Mouse (Mus musculus): ENCODE results near the gene Zfhx3. TPM values are rescaled to one million over a fixed set of nuclear protein-coding genes. Genes with fewer than 3 reads are reported as not detected.
A peak's percentile ranks its signal among the peaks of the same experiment; 100 is the strongest.

The Zfhx3 gene
- polyA plus RNA-seq, 1 experiment = 14.0 TPM

DNA sequence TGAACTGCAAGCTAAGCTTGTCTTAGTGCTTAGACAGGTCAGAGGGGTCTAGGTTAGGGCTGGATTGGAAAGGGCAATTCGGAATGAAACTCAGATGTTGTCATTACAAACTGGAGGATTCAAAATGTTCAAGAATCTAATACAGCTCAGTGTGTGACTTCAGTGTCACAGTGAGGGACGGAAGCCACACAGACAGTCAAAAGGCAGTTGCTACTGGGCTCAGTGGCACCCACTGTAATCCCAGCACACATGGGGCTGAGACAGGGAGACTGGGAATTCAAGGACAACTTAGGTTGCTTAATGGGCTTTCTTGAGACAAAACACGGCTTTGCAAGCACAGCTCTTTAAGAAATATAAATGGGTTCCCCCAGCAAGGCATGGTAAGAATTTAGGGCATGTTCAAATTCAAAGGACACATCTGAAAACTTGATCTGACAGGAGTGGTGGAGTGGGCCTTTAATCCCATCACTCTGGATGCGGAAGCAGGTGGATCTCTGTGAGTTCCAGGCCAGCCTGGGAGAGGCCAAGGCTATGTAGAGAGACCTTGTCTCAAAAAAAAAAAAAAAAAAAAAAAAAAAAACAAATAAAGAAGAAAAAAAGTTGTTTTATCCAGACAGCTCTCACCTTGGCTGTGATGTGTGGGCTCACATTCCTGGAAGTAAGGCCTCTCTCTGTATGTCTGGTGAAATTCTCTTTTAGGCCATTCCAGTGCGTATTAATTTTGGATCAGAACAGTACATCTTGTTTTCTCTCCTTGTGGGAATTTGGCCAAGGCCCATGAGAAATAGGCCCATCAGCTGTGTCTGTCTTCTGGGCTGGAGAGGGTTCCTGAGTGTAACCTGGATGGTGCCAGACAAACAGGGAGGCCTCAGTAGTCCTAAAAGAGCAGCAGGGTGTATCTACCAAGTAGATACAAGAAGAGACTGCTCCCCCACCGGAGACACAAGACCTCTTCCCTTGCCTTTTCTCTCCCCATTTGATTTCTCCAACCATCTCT is 750.5 kb downstream of the Zfhx3 start:
- Histone ChIP-seq H3K27ac (ENCODE audit: insufficient read depth, low read length) (no peak overlapping the region), H3K4me1 (ENCODE audit: control insufficient read depth, insufficient read depth, low read length) (peaks cover 2% of the 10 kb centered on the region)
- TF ChIP-seq EP300 (IDR thresholded peaks at IDR 0.05; ENCODE audit: insufficient read depth, low read depth, low read length) (no peak), CTCF (IDR thresholded peaks at IDR 0.05; ENCODE audit: low read depth, low read length) (no peak), POLR2A (IDR thresholded peaks at IDR 0.05; ENCODE audit: insufficient read depth, low read length) (no peak)

DNA sequence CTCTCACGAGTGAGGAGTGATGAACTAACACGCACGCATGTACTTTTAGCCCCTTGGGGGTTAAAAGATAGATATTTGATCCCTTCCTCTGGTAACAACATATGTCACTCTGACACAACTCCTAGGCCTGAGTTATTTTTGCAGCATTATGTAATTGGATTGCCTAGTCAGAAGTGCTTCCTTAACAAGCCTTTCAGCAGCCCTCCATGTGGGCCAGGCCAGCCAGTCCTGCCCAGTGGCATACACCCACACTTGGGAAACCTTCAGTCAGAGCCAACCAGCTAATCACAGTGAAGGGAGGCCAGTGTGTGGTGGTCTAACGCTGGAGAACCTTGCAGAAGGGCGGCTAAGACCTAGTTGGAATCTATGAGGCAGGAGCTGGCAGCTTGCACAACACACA is 751.4 kb downstream of the Zfhx3 start:
- H3K4me3 ChIP-seq (ENCODE audit: low read depth, low read length) = no peak overlapping the region
- no peaks in the 10 kb centered on the region for H3K9me3 ChIP-seq (replicated peaks; ENCODE audit: control insufficient read depth, insufficient read depth, low read length, poor library complexity, severe bottlenecking)
- no peak overlapping the region for H3K27ac ChIP-seq (ENCODE audit: insufficient read depth, low read length)
- H3K36me3 ChIP-seq (ENCODE audit: control insufficient read depth, insufficient read depth, low read length, poor library complexity, severe bottlenecking) = no peaks in the 10 kb centered on the region
- H3K4me1 ChIP-seq (ENCODE audit: control insufficient read depth, insufficient read depth, low read length) = peaks cover 2% of the 10 kb centered on the region
- peaks cover 14% of the 10 kb centered on the region for H3K27me3 ChIP-seq (ENCODE audit: control insufficient read depth, insufficient read depth, low read length, poor library complexity, severe bottlenecking)
- TF ChIP-seq POLR2A (IDR thresholded peaks at IDR 0.05; ENCODE audit: insufficient read depth, low read length) = no peak
- H3K9ac ChIP-seq (ENCODE audit: low read depth, poor library complexity, severe bottlenecking) = no peak overlapping the region

More for the DNA sequence above, 750.5 kb downstream of the Zfhx3 start:
- peak overlapping the region; percentile 17 for H3K9ac ChIP-seq (ENCODE audit: low read depth, poor library complexity, severe bottlenecking)
- peaks cover 14% of the 10 kb centered on the region for H3K27me3 ChIP-seq (ENCODE audit: control insufficient read depth, insufficient read depth, low read length, poor library complexity, severe bottlenecking)
- no peaks in the 10 kb centered on the region for H3K36me3 ChIP-seq (ENCODE audit: control insufficient read depth, insufficient read depth, low read length, poor library complexity, severe bottlenecking)
- no peak overlapping the region for H3K4me3 ChIP-seq (ENCODE audit: low read depth, low read length)
- H3K9me3 ChIP-seq (replicated peaks; ENCODE audit: control insufficient read depth, insufficient read depth, low read length, poor library complexity, severe bottlenecking) = no peaks in the 10 kb centered on the region

DNA sequence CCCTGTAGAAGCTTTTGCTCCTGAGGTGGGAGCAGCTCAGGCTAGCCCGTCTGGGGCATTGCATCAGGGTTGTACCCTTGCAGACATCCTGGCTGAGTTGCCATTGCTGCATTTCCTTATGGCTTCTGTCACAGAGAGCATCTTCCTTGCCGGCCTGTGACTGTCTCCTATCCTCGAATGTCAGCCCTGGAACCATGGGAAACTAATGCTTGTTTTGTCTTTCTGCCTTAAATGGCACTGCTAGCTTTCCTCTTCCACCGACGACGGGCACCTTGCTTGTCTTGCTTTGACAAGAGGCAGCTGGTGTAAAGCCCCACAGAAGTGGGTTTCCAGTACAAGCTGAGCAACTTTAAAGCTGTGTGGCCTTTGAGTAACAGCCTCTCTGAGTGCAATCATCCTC is 752.1 kb downstream of the Zfhx3 start:
- Histone ChIP-seq H3K27ac (ENCODE audit: insufficient read depth, low read length) (no peak overlapping the region), H3K27me3 (ENCODE audit: control insufficient read depth, insufficient read depth, low read length, poor library complexity, severe bottlenecking) (peaks cover 14% of the 10 kb centered on the region), H3K9me3 (replicated peaks; ENCODE audit: control insufficient read depth, insufficient read depth, low read length, poor library complexity, severe bottlenecking) (no peaks in the 10 kb centered on the region), H3K36me3 (ENCODE audit: control insufficient read depth, insufficient read depth, low read length, poor library complexity, severe bottlenecking) (no peaks in the 10 kb centered on the region), H3K9ac (ENCODE audit: low read depth, poor library complexity, severe bottlenecking) (no peak overlapping the region), H3K4me3 (ENCODE audit: low read depth, low read length) (no peak overlapping the region), H3K4me1 (ENCODE audit: control insufficient read depth, insufficient read depth, low read length) (peaks cover 2% of the 10 kb centered on the region)
- TF ChIP-seq CTCF (IDR thresholded peaks at IDR 0.05; ENCODE audit: low read depth, low read length) = no peak

DNA sequence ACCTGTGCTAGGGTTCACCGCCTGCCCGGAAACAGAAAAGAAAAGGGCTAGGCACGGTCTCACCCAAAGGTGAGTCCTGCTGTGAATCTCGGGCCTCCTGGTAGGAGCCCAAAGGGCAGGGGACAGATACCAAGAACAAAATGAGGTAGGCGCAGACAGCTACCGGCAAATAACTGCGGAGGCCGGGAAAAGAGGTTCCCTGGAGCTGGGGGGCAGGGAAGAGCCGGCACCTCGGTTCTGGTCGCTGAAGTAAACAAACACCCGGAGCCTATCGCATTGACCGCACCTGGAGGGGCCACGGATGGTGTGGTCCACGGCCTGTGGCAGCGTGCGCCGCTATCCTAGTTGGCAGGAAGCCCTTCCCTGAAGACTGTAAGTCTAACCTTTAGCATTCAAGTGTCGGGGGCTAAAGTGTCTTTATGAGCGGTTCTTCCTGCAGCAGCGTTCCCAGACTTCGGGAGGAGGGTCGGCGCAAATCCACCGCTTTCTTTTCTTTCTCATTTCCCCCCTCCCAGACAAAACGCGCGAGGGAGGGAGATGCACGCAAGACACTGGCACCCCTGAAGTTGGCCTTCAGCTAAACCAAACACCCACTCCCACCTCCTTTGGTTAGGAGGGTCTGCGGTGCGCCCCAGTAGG is 752.9 kb downstream of the Zfhx3 start:
- Histone ChIP-seq H3K27me3 (ENCODE audit: control insufficient read depth, insufficient read depth, low read length, poor library complexity, severe bottlenecking) (peaks cover 19% of the 10 kb centered on the region), H3K36me3 (ENCODE audit: control insufficient read depth, insufficient read depth, low read length, poor library complexity, severe bottlenecking) (no peaks in the 10 kb centered on the region), H3K27ac (ENCODE audit: insufficient read depth, low read length) (no peak overlapping the region), H3K4me1 (ENCODE audit: control insufficient read depth, insufficient read depth, low read length) (peaks cover 4% of the 10 kb centered on the region), H3K9me3 (replicated peaks; ENCODE audit: control insufficient read depth, insufficient read depth, low read length, poor library complexity, severe bottlenecking) (no peaks in the 10 kb centered on the region), H3K9ac (ENCODE audit: low read depth, poor library complexity, severe bottlenecking) (peak overlapping the region; percentile 42), H3K4me3 (ENCODE audit: low read depth, low read length) (peak overlapping the region; percentile 56)
- no peak for TF ChIP-seq EP300 (IDR thresholded peaks at IDR 0.05; ENCODE audit: insufficient read depth, low read depth, low read length)
- TF ChIP-seq POLR2A (IDR thresholded peaks at IDR 0.05; ENCODE audit: insufficient read depth, low read length) = no peak
- no peak for TF ChIP-seq CTCF (IDR thresholded peaks at IDR 0.05; ENCODE audit: low read depth, low read length)

DNA sequence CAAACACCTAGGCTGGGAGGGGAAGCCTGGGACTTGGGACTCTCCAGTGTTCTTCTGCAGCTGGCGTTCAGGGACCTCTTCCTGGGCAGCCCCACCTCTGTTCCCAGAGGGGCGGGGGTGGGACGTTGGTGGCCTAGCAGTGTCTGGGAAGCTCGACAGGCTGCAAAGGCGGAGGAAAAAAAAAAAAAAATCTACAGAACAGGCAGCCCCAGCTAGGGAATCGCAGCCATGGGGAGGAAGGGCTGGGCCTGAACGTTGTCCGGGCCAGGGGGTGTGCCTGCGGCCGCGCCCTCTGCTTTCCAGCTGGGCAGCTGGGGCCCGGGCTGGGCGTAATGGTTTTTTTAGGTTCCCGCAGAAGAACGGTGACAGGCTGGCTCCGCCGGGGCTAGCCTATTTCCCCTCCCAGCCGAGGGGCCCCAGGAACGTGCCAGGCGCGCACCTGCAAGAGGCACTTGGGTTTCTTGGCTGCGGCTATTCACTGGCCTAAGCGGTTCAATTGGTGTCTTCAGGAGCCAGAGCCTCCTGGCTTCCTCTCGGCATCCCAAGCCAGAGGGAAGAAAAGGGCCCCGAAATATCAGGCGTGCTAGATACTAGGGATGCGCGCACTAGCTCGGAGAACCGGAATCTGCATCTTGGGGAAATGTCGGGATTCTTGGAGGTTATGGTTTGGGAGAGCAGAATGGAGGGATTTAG is 753.6 kb downstream of the Zfhx3 start:
- no peak overlapping the region for H3K27ac ChIP-seq (ENCODE audit: insufficient read depth, low read length)
- peak overlapping the region; percentile 56 for H3K4me3 ChIP-seq (ENCODE audit: low read depth, low read length)
- no peaks in the 10 kb centered on the region for H3K36me3 ChIP-seq (ENCODE audit: control insufficient read depth, insufficient read depth, low read length, poor library complexity, severe bottlenecking)
- no peaks in the 10 kb centered on the region for H3K9me3 ChIP-seq (replicated peaks; ENCODE audit: control insufficient read depth, insufficient read depth, low read length, poor library complexity, severe bottlenecking)
- TF ChIP-seq CTCF (IDR thresholded peaks at IDR 0.05; ENCODE audit: low read depth, low read length) (no peak), EP300 (IDR thresholded peaks at IDR 0.05; ENCODE audit: insufficient read depth, low read depth, low read length) (no peak), POLR2A (IDR thresholded peaks at IDR 0.05; ENCODE audit: insufficient read depth, low read length) (no peak)
- H3K9ac ChIP-seq (ENCODE audit: low read depth, poor library complexity, severe bottlenecking) = peak overlapping the region; percentile 42
- H3K27me3 ChIP-seq (ENCODE audit: control insufficient read depth, insufficient read depth, low read length, poor library complexity, severe bottlenecking) = peaks cover 21% of the 10 kb centered on the region
- H3K4me1 ChIP-seq (ENCODE audit: control insufficient read depth, insufficient read depth, low read length) = peaks cover 4% of the 10 kb centered on the region
